Mouse (Mus musculus): ENCODE results near the gene Elovl4.

Gene Elovl4

DNA sequence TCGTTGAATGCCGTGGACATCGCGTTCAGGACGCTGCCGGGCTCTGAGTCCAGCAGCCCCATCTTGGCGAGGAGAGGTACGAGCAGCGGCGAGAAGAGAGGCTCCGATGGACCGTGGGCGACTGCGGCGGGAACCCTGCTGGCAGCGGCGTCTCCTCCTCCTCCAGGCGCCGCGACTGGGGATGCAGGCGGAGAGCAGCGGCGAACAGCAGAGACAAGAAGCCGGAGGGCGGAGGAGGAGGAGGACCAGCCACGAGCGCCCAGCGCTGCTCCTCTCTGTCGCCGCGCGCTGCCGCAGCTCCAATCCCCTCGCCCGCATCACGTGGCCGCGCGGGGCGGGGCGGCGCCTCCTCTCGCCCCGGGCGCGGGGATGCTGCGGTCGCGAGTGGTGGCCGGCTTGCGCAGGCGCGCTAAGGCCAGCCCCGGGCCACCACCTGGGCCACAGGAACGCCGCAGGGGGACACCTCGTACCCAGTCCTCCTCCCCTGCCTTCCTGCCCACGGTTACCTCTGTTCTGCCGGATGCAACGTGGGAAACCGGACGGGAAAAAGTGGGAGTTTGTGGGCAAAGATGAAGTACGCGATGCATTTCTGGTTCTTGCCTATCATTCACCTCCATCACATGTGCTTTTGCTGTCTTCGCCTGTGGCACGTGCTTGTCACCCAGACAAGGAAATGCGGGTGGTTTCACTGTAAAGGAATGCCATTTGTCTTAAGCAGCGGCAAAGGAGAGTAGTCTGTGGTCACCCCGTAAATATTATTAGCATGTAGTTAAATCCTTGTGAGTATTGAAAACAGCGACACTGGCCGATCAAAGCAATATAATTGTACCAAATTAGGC lies at the start of gene Elovl4:
TSS of gene Elovl4 (minus strand) at position 301 of the 839 bp plus-strand sequence.
- peak; percentile 39 to 50 for DNase-seq (ENCODE audit: low spot score in 2 of 2)

DNA sequence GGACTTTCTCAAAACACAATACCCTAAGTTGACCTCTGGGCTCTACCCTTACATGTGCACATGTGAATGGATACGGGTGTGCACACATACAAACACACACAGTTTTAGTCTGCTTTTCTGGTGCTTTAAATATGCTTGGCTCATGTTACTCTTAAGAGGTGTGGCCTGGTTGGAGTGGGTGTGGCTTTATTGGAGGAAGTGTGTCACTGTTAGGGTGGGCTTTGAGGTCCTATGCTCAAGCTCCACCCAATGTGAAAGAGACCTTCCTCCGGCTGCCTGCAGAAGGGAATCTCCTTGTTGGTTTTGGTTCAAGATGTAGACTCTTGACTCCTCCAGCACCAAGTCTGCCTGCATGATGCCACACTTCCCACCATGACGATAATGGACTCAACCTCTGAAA lies 46.4 kb upstream of the Elovl4 start:
- DNase-seq (ENCODE audit: low spot score in 2 of 2): no peak

DNA sequence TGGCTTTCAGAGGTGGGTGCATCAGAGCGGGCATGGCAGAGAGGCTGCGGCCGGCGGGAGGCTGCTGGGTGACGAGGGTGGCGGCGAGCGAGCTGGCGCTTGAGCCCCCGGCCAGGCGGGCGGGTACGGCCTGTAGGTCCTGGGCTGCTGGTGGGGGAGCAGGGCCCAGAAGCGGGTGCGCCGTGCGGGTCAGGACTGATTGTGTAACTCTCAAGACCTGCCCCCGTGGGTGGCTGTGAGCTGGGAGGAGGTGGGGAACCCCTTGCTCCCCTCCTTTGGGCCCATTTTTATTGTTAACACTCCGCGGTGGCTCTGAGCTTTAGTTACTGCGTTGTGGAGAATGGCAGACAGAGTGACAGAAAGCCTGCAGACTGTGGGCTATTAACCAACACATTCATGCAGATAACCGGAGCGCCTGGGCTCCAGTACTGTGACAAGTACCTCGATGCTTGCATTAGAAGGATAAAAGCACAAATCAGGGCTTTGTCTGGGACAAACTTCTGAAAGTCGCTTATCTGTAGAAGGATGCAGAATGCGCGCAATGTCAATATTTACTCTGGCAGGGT lies 28.8 kb upstream of the Elovl4 start:
- DNase-seq (ENCODE audit: low spot score in 2 of 2): no peak

DNA sequence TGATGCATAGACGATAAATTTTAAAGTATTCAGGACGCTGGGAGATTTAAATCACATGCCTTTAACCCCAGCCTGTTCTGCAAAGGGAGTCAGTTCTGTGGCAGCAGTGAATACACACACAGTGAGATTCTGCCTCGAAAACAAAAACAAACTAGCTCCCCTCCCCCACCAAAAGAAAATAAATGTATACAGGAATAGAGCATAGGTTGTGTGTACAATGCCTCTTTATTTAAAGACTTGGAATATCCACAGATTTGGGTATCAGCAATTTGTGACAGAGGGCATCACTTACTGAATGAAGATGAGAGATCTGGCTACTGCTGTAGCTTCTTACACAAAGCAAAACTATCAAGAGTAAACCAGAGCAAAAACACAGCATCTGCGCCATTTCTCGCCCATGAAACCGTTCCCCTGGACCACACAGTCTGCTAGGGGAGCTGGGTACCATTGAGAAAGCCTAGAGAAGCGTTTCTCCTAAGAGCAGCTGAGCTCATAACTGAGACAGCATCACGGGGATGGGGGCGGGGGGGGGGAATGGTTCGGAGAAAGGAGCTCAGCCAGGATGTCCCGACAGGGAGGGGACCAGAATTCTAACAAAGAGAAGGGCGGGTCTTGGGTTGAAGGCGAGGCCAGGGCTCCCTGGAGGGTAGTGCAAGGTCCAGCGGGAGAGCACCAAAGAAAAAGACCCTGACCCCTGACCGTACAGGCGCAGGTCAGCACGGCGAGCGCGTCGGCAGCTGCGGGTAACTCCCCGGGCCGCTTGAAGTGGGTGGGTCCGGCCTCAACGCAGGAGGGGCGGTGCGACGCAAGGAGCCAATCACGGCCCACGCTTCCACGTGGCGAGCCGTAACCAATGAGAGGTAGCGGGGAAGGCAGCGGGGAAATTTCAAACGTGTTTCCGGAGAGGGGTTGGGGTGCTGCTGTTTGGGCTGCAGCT lies 28.0 kb upstream of the Elovl4 start, which contains the start of gene Ttk:
TSS of gene Ttk (plus strand) at position 879 of the 937 bp plus-strand sequence.
- DNase-seq (ENCODE audit: low spot score in 2 of 2): peak; percentile 84 to 86

DNA sequence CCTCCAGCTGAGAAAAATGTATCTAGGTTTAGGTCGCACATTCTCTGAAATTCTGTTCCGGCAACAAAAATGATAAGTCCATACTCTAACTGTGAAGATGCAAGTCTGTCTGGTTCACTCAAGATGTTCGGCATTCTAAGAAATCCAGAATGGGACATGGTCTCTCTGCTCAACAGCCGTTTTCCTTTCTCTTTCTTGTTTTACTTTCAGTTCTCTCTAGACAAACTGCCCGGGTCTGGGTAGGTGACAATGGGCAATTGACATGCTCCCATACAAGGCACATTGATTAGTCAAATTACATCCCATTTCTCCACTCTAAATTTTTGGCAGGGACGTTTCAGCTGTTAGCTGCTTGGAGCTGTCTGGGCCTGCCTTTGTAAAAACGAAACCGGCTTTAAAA lies 25.1 kb upstream of the Elovl4 start:
- no peak for DNase-seq (ENCODE audit: low spot score in 2 of 2)

DNA sequence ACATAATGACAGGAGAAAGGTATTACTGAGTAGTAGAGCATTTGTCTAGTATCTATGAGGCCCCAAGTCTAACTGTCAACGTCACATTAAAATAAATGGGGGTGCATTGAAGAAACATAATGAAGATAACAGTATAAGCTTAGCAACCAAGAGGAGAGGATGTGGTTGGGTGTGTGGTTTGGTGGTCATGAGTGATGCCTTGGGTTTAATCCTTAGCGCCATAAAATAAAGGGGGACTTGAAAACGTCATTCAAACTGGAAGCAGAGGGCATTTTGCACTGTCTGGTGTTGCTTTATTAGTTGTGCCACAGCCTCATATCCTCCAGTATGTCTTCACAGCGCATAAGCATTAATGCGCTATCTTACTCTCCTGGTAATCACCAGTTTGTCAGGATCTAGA lies 23.8 kb upstream of the Elovl4 start:
- no peak for DNase-seq (ENCODE audit: low spot score in 2 of 2)

DNA sequence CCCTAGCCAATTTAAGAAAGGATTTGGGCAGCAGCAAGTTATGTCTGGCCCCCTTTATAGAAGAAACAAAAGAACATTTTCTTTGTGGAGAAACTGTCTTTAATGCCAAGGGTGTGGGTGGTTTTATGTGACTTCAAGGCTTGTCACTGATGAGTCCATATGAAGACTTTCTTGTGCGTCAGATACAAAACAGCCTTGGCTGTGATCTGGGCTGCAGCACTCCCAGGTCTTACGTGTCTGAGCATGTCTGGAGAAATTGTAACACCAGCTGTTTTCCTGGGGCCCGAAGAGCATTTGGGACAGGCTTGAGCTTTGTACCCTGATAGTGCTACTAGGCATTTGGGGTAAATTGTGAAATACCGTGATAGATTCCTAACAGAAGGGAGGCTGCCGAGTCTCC lies 16.8 kb upstream of the Elovl4 start:
- DNase-seq (ENCODE audit: low spot score in 2 of 2): no peak

DNA sequence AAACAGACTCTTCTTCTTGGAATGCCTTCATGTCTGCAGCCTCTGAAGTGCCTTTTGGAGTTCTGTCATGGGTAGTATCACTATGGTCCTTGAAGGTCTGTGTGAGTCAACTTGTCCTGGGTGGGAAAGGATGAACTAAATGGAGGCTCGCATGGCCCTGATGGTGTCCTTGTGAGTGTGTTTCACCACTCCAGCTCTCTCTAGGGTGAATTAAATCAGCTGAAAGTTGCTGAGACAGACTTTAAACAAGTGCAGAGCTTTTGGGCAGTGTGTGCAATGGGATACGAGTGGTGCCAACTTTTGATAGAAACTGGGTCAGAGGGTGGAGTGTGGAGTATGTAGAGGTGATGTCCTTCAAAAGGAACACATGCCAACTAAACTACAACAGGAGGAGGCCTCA lies 14.9 kb upstream of the Elovl4 start:
- DNase-seq (ENCODE audit: low spot score in 2 of 2): no peak

DNA sequence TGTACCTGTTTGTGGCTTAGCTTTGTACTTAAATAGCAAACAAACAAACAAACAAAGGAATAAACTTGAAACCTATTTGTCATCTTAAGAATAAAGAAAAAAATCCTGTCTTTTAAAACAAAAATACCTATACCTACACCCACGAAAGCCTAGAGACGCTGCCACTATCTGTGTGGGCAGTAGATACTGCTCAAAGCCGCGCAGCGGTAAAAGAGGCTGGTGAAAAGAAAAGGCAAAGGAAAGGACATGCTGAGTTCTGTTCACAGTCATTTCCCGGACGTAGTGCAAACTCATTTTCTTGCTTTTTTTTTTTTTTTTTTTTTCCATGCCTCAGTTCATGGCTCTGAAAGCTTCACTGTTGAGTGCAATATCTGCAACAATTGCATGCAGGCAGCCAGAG lies 13.1 kb upstream of the Elovl4 start:
- DNase-seq (ENCODE audit: low spot score in 2 of 2): no peak

DNA sequence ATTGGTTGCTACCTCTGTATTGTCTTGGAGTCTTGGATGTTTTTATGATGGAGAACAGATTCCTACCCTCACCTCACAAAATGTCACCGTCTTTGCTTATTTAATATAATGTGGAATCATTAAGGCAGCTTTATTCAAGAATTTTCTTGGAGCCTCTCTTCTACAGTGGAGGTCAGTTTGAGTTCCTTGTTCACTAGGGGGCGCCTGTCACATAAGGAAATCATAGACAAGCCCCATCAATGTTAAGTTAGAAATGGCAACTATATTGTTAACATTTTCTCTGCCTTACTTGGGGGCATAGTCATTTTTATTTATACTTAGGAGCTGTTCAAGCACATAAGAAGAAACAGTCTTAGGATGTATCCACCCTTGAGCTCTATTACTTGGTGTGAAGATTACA lies 1.5 kb upstream of the Elovl4 start:
- peak in 1 of 2 experiments; percentile 14 for DNase-seq (ENCODE audit: low spot score in 2 of 2)

DNA sequence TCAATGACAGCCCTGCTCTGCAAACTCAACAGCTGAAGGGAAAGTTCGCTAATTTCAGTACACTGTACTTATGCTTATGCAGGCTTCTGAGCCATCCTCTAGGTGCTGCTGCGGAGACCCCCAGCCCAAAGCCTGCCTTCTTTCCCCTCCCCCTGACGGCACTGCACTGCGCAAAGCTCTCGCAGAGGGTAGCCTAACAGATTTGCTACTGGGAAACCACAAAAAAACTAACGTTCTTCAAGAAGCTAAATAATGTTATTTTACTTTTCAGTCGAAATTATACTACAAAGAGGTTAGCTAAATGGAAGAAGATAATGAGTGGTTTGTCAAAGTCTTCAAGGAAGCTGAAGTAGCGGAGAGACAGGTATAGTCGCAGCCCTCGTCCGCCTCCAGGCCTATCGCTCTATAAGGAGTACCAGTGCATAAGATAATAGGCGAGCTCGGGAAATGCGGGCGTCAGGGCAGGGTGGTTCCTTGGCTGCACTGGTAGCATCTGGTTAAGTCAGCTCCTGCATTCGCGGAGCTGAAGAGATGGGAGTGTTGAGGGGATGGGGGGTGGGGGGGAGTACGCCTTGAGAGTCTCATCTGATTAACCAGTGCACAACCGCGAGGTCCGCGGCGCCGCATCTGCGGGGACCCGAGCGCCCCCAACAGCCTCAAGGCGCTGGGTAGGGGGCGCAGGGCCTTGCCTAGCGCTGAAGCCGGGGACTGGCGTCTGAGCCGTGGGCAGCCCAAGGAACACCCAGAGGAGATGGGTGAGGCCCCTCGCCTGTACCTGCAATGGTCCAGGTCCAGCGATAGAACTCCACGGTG lies 707 bp downstream of the Elovl4 start:
- DNase-seq (ENCODE audit: low spot score in 2 of 2): peak in 1 of 2 experiments; percentile 10

DNA sequence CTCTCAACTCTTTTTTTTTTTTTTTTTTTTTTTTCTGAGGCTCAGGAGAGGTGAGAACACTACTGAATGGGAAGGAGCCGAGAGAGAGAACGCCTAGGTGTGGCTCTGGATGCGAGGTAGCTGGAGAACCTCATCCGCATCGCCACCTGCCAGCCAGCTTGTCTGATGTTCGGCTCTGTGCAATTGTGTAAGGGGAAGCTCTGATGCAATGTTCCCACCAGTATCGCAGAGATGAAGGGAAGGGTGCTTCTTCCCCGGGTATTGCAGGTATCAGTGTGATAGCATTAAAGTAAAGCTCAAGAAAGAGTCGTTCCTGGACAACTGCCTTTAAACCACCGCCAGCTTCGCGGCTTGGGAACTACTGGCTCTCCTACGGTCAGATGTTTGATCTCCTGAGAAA lies 1.7 kb downstream of the Elovl4 start:
- DNase-seq (ENCODE audit: low spot score in 2 of 2): no peak

DNA sequence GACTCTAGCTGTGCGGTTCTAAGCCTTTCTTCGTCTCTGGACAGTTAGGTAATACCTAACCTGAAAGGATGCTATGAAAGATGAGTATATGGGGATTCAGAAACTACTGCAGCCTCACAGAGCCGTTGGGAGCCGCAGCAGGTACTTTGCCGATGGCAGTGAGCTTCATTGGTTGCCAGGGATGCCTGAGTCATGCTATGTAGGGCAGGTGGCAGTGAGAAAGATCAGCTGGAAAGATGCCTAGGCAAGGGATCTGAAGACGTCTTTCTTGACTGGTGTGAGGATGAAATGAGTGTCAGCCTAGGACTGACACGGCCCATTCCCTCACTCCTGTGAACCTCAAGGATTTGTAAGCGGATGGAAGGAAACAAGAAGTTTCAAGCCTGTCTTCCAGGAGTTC lies 8.2 kb downstream of the Elovl4 start:
- no peak for DNase-seq (ENCODE audit: low spot score in 2 of 2)

DNA sequence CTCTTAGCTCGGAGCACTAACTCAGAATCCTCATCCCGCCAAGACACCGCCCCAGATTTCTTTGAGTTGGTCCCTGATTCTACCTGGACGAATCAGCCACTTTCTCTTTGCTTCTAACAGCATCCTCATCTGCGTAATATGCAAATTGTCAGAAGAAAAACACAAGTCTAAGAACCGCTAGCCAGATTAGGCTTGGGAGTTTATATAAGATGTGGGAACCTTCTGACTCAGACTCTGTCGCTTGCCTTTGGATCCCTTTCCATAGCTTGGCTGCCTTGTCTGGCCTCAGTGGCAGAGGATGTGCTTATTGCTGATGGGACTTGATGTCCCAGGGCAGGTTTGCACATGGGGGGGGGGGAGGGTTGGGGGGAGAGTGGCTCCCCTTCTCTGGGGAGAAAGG lies 9.2 kb downstream of the Elovl4 start:
- no peak for DNase-seq (ENCODE audit: low spot score in 2 of 2)

DNA sequence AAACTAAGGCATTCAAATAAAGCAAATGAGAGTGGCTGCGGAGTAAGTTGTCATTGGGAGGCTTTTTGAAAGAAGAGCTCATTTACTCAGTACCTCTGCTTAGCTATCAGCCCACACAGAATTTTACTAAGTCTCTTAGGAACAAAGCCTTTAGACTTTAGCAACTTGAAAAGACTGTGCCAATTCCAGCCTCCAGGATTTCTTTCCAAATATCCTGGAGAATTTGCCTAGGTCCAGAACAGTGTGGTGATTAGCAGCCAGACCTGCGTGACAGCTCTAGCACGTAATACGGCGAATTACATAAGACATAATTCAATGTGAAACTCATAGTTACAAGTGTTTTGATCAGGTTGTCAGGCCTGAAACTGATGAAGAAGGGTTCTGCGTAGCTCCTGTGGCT lies 16.8 kb downstream of the Elovl4 start:
- no peak for DNase-seq (ENCODE audit: low spot score in 2 of 2)

DNA sequence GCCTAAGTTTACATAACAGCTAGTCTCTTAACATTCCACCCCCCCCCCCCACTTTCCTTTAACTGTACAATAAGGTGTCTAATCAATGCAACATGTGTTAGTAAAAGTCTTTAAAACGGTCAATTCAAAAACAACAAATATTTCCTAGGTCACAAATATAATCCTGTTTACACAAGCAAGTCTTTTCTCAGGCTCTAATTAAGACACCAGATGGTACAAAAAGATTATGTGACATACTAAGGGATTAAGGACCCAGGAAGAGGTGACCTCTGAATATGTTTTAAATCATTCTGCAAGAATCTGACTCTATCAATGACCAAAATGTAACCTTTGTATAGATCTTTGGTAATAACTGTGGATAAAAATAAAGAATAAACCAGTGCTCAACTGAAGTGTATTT lies 20.6 kb downstream of the Elovl4 start:
- no peak for DNase-seq (ENCODE audit: low spot score in 2 of 2)

DNA sequence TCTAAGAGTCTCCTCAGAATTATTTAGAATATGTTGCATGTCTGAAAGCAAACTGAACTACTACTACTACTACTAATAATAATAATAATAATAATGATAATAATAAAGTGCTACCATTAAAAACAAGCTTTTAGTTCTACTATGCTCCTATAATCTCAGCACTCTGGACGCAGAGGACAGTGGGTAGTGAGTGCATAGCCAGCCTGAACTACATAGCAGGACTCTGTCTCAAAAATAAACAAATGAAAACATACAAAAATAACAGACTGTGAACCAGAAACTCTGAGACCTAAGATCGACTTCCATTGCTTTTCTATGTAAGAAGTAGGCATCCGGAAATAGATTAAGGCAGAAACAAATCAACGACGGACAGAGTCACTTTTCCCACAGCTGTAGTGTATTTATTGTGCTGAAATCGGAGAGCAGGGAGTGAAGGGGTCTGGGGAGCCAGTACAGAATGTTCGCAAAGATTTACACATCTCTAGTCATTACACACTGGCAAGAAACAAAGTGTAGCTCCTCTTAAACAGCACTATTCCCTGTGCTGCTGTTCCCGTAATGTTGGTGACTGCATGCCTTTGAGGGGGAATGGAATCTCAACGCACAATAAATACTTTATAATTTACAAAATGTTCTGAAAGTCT lies 27.6 kb downstream of the Elovl4 start:
- no peak for DNase-seq (ENCODE audit: low spot score in 2 of 2)

DNA sequence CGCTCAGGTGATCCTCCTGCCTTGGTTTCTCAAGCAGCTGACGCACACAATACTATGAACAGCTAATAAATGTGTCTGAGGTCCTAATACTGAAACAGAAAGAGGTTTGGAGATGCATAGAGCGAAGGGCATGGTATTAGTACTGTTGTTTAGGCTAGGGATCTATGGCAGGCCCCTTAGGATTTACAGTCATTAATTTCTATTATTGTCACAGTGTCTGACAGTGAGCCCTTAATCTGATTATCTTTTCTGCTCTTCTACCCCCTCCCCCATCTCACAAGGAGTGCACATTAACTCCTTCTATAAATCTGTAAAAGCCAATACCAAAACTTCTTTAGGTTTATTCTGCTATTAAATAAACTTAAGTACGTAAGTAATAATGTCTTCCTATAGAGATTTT lies 44.8 kb downstream of the Elovl4 start:
- DNase-seq (ENCODE audit: low spot score in 2 of 2): no peak

DNA sequence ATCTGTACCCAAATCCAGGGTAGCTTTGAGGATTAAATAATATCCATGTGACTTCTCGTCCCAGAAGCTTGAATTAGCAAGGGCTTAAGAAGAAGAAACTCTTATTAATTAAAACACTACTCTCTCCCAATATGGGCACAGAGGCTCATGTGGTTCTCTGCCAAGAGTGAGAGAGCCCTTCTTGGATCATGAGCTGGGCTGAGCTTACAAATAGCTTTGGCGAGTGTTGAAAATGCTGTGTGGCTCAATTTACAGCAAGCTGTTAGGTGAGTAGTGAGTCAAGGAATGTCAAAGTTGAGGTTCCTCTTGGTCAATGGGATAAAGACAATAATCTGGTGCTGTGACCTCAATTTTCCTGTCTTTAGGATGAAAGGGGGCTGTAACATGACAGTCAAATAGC lies 74.2 kb downstream of the Elovl4 start:
- DNase-seq (ENCODE audit: low spot score in 2 of 2): no peak

DNA sequence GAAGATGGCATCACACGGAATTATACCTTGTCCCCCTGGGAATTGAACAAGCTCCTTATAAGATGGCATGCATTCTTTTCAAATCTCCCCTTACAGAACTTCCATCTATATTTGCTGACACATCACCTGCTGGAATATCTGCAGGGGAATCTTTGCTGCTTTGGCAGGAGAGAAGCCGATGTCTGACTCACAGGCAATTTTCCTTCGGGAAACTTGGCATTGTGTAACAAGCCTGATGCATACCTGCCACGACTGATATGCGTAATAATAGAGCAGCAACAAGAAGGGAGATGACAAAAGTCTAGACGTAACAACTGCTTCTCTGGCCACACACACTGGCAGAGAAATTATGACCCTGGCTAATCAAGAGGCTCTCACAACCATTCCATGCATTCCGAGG lies 75.2 kb downstream of the Elovl4 start:
- DNase-seq (ENCODE audit: low spot score in 2 of 2): no peak
